In the genomic region with DNA sequence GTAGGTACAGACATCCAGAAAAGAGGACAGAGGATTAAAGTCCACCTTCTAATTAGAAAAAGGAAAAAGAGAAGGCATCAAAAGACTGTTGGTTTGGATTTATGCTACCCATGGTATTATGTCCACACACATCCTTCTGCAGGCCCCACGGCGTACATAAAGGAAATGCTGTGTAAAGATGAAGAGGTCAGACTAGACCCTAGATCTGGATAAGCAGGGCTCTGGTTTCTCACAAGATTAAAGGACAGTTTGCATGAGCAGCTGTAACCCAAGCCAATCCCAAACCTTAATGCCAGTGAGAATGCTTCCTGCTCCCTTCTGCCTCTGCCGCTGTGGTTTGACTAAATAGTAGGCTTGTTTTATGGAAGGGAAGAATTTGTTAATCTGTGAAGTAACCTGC, we compare ENCODE assay signal across 23 mouse cellular contexts. TPM values are rescaled to one million over a fixed set of nuclear protein-coding genes. Genes with fewer than 3 reads are reported as not detected.
"Had no signal": no experiment of that assay in that cellular context is flagged by ENCODE, and none has a peak within 500 bp of the region (broad histone marks: within the 10 kb centered on the region; RNA-seq: fewer than 3 reads in every experiment).

No protein-coding gene starts in this region.

- H3K4me2 ChIP-seq: liver, embryonic 15.5 days; lung, embryonic 15.5 days; midbrain, embryonic 11.5 days; midbrain, embryonic 13.5 days; midbrain, embryonic 15.5 days; neural tube, embryonic 12.5 days; stomach, embryonic 15.5 days had no signal

- H3K36me3 ChIP-seq: liver, embryonic 15.5 days; lung, embryonic 15.5 days; midbrain, embryonic 13.5 days; midbrain, embryonic 15.5 days; neural tube, embryonic 12.5 days; stomach, embryonic 15.5 days had no signal

- H3K27me3 ChIP-seq: liver, embryonic 15.5 days; lung, embryonic 15.5 days; megakaryocyte, embryonic 14.5 days; midbrain, embryonic 13.5 days; midbrain, embryonic 15.5 days; neural tube, embryonic 12.5 days; stomach, embryonic 15.5 days had no signal

- H3K9me3 ChIP-seq: liver, embryonic 15.5 days; lung, embryonic 15.5 days; midbrain, embryonic 13.5 days; midbrain, embryonic 15.5 days; neural tube, embryonic 12.5 days; stomach, embryonic 15.5 days had no signal

- H3K4me1 ChIP-seq: lung, embryonic 15.5 days; megakaryocyte, embryonic 14.5 days; midbrain, embryonic 13.5 days; midbrain, embryonic 15.5 days; neural tube, embryonic 12.5 days; stomach, embryonic 15.5 days had no signal

- DNase-seq: liver, postnatal 0 days; lung, adult 2 months; lung, postnatal 14 days; lung, postnatal 36 days; right cerebral cortex, postnatal 14 days; thymus, adult 2 months; thymus, postnatal 25 days; thymus, postnatal 4 days had no signal

- H3K27ac ChIP-seq: liver, embryonic 15.5 days; lung, embryonic 15.5 days; macrophage; midbrain, embryonic 13.5 days; midbrain, embryonic 15.5 days; neural tube, embryonic 12.5 days; stomach, embryonic 15.5 days; stomach, postnatal 0 days had no signal

- H3K9ac ChIP-seq: liver, embryonic 15.5 days; liver, postnatal 0 days; lung, embryonic 15.5 days; midbrain, embryonic 13.5 days; midbrain, embryonic 15.5 days; neural tube, embryonic 12.5 days; stomach, embryonic 15.5 days had no signal

- ATAC-seq: liver, postnatal 0 days; lung, postnatal 0 days; midbrain, embryonic 13.5 days; midbrain, embryonic 15.5 days had no signal

- H3K4me3 ChIP-seq: liver, embryonic 15.5 days; lung, embryonic 15.5 days; megakaryocyte, embryonic 14.5 days; midbrain, embryonic 13.5 days; midbrain, embryonic 15.5 days; neural tube, embryonic 12.5 days; stomach, embryonic 15.5 days had no signal

RNA-seq across cellular contexts. Expression of a gene that starts 15.6 kb away (rescaled TPM):
- polyA plus RNA-seq: lung, embryonic 15.5 days; lung, postnatal 0 days; macrophage; midbrain, embryonic 11.5 days; midbrain, embryonic 15.5 days; midbrain, postnatal 0 days; neural tube, embryonic 12.5 days; neural tube, embryonic 14.5 days; spleen, adult 2 months; thymus, adult 2 months; urinary bladder, adult 2 months had no signal

RNA-seq across cellular contexts. Expression of a gene that starts 17.2 kb away (rescaled TPM):
- polyA plus RNA-seq: lung, embryonic 15.5 days; midbrain, embryonic 11.5 days; midbrain, embryonic 13.5 days; neural tube, embryonic 12.5 days; thymus, adult 2 months had no signal

RNA-seq across cellular contexts. Expression of a gene that starts 30.8 kb away (rescaled TPM):
- polyA plus RNA-seq: lung, embryonic 15.5 days; midbrain, embryonic 13.5 days; midbrain, embryonic 15.5 days; midbrain, postnatal 0 days; neural tube, embryonic 12.5 days; neural tube, embryonic 14.5 days; spleen, adult 2 months; thymus, adult 2 months; urinary bladder, adult 2 months had no signal
